Mouse (Mus musculus): ENCODE data around the gene Cog4. TPM values are rescaled to one million over a fixed set of nuclear protein-coding genes. Genes with fewer than 3 reads are reported as not detected.

Gene Cog4
- 72.2 TPM for polyA plus RNA-seq (2017; shearing (Covaris generic))

DNA sequence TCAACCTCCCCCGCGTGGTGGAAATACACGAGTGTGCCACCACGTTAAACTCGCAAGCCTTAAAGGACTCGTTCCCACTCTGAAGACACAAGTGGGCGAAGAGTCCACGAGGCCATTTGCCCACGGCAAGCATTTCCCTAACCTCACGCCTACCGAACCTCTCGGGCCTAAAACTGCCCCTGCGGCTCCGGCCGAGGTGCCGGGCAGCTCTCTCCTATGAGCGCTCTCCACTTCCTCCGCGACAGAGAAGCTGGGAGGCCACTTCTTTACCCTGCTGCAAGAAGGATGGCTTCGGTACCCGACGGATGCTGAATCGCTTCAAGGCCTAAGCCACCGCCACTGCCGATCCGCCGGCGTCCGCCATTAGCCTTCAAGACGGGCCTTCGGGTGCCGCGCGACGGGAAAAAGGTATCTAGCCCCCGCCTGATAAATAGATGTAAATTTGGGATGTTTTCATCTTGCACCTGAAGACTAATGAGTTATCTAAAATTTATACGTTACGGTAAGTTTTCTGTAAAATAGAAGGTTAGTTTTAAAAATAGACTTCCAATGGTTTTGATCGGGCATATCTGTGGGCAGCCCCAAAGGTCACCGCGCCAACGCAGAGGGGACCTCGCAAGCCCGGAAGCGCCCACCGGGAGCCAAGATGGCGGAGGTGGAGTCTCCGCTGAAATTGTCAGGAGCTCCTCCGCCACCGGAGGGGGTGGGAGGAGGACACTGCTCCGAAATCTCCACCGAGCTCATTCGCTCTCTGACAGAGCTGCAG, at the start of gene Cog4, which contains the start of gene Sf3b3:
Gene Cog4, plus strand, starts transcription at position 196 of the 766 bp plus-strand sequence.
Gene Sf3b3, minus strand, starts transcription at position 383 of the 766 bp plus-strand sequence.

DNA sequence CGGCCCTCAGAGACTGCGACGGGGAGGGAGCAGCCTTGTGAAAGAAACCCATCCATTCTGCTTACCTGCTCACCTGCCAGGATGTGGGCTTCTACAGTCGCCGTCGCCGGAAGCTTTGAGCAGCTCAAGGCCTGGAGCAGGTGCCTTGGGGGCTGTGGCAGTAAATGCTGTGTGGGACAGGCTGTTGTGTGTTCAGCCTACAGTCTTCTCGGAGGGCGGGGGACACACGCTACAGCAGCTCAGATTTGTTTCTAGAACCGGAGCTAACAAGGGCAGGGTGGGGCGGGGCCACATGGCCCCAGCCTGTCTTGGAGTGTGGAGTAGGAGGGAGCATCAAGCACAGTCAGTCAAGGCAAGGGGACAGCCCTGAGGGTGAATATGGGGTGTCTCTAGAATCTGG, 40.7 kb upstream of the Cog4 start, which contains the start of gene Il34:
Gene Il34, minus strand, starts transcription at position 256 of the 400 bp plus-strand sequence.

DNA sequence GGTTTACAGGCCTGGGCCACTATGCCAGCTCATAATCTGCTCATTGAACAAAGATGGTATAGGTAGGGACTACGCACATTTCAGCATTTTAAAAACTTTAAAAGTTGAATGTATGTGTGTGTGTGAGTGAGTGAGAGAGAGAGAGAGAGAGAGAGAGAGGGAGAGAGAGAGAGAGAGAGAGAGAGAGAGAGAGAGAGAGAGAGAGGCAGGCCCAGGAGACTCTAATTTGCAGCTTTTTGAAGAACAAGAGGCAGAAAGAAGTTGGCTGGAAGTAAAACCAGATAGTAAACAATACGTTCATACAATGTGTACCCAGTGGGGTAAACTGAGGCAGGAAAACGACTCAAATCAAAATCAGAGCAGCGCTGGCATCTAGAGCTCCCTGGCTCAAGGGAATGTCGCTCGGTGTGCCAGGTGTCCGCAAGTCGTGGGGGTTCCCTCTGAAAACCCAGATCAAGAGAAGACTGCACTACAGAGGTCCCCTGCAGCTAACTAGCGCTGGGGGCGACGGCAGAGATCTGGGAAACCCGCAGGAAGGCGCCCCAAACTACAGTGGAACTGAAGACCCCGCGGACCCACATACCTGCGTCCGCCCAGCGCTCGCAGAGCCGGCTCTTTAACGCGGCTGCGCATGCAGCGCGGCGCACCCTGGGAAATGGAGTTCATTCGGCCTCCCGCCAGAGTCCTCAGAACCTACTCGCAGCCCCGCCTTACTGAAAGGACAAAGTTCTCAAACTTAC, 55.6 kb downstream of the Cog4 start, which contains the start of gene Fuk:
Gene Fuk, minus strand, starts transcription at position 650 of the 740 bp plus-strand sequence.

DNA sequence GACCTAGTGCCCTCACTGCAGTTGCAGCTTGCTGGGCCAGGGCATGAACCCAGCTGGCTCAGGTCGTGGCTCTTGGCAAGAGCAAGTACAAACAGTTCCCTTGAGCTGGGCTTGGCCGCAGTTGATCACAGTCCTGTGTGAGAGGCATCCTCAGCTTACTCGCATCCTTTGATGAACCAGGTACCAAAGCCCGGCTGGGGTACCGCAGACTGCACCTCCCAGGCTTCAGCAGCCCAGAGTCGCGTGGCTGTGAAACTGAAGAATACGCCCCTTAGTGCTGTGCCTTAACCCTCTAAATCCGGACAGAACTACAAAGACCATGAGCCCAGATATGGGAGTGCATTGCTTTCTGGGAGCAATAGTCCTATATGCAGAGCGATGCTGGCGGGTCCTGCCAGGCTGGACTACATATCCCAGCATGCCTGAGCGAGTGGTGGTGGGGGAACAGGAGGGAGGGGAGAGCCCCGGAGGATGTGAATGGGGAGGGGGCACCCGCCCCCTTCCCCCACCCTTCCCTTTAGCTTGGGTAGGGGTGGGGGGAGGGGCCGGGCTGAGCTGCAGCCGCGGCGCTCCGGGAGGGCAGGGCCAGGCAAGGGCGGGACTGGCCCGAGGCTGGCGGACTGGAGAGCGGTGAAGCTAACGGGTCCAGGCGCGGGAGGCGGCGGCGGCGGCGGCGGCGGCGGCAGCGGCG, 73.1 kb downstream of the Cog4 start, which contains the start of gene St3gal2:
Gene St3gal2, plus strand, starts transcription at position 582 of the 691 bp plus-strand sequence.

Other genes starting within 250 kb of the Cog4 start
- gene Vac14, start 228.0 kb upstream of the Cog4 start, polyA plus RNA-seq (2017; shearing (Covaris generic)), result 10.8 TPM
- gene Mtss1l, start 125.1 kb upstream of the Cog4 start, polyA plus RNA-seq (2017; shearing (Covaris generic)), result 0.07 TPM
- gene Il34, start 40.7 kb upstream of the Cog4 start, polyA plus RNA-seq (2017; shearing (Covaris generic)), result not detected
- gene Sf3b3, start 187 bp downstream of the Cog4 start, polyA plus RNA-seq (2017; shearing (Covaris generic)), result 216 TPM
- 11.2 TPM for gene Fuk, start 55.9 kb downstream of the Cog4 start, polyA plus RNA-seq (2017; shearing (Covaris generic))
- 5.8 TPM for gene St3gal2, start 73.3 kb downstream of the Cog4 start, polyA plus RNA-seq (2017; shearing (Covaris generic))
- 23.4 TPM for gene Ddx19a, start 151.2 kb downstream of the Cog4 start, polyA plus RNA-seq (2017; shearing (Covaris generic))
- gene Ddx19b, start 185.2 kb downstream of the Cog4 start, polyA plus RNA-seq (2017; shearing (Covaris generic)), result 17.6 TPM
- 60.3 TPM for gene Aars, start 186.5 kb downstream of the Cog4 start, polyA plus RNA-seq (2017; shearing (Covaris generic))
- not detected for gene Exosc6, start 209.7 kb downstream of the Cog4 start, polyA plus RNA-seq (2017; shearing (Covaris generic))
- gene Clec18a, start 245.8 kb downstream of the Cog4 start, polyA plus RNA-seq (2017; shearing (Covaris generic)), result not detected
- 15.0 TPM for gene Pdpr, start 248.0 kb downstream of the Cog4 start, polyA plus RNA-seq (2017; shearing (Covaris generic))

All from activated CD4-positive, CD25-positive, alpha-beta regulatory T cell, adult 9 weeks (primary cell).